Mouse (Mus musculus) myocyte (in vitro differentiated cells): ENCODE results near the gene Mlf2. TPM values are rescaled to one million over a fixed set of nuclear protein-coding genes. Genes with fewer than 3 reads are reported as not detected.

Source experiments
- H3K27me3 ChIP-seq: one replicate; pipeline ENCODE4 v1.6.1; 2011; ENCODE audit not compliant: control insufficient read depth, insufficient read depth, insufficient read length
- H3K36me3 ChIP-seq: one replicate; pipeline ENCODE4 v1.6.1; 2011; ENCODE audit not compliant: control insufficient read depth, insufficient read depth
- H3K4me2 ChIP-seq: one replicate; pipeline ENCODE4 v1.6.1; 2011; ENCODE audit warnings: low read depth, control low read depth
- H3K4me3 ChIP-seq: one replicate; pipeline ENCODE4 v1.5.1; 2011; ENCODE audit warnings: mild to moderate bottlenecking, control low read depth, moderate library complexity
- H3K79me2 ChIP-seq: one replicate; pipeline ENCODE4 v1.6.1; 2011; ENCODE audit not compliant: control insufficient read depth, insufficient read depth
- H3ac ChIP-seq: one replicate; pipeline ENCODE4 v1.6.1; 2011; ENCODE audit not compliant: control insufficient read depth, insufficient read length
- CEBPB ChIP-seq: IDR thresholded peaks from 2 replicates; pipeline ENCODE4 v1.6.1; 2011; ENCODE audit warnings: mild to moderate bottlenecking, moderate library complexity; ENCODE audit not compliant: poor library complexity, insufficient read depth, severe bottlenecking
- E2F4 ChIP-seq: IDR thresholded peaks from one replicate; pipeline ENCODE4 v1.6.1; 2011; ENCODE audit warnings: mild to moderate bottlenecking, control low read depth, moderate library complexity; ENCODE audit not compliant: insufficient read depth
- MAX ChIP-seq: IDR thresholded peaks from one replicate; pipeline ENCODE4 v1.6.1; 2011; ENCODE audit warnings: low read depth, mild to moderate bottlenecking, control low read depth
- MYOD1 ChIP-seq, 3 experiments: IDR thresholded peaks; one replicate each; pipeline ENCODE4 v1.6.1; 2011; ENCODE audit warnings: control low read depth in 2 of 3, low read depth in 2 of 3, mild to moderate bottlenecking in 2 of 3, moderate library complexity in 1 of 3; ENCODE audit not compliant: insufficient read length in 2 of 3, control insufficient read depth in 1 of 3
- MYOG ChIP-seq, 3 experiments: IDR thresholded peaks; one replicate each; pipeline ENCODE4 v1.6.1; 2011; ENCODE audit warnings: control low read depth in 2 of 3, low read depth in 2 of 3, mild to moderate bottlenecking in 2 of 3; ENCODE audit not compliant: insufficient read length in 2 of 3, control insufficient read depth in 1 of 3, insufficient read depth in 1 of 3
- POLR2A ChIP-seq: IDR thresholded peaks from one replicate; pipeline ENCODE4 v1.6.1; 2011; ENCODE audit warnings: low read depth, mild to moderate bottlenecking, control low read depth, moderate library complexity; ENCODE audit not compliant: insufficient read length
- POLR2AphosphoS2 ChIP-seq: IDR thresholded peaks from one replicate; pipeline ENCODE4 v1.6.1; 2011; ENCODE audit warnings: low read depth, control low read depth; ENCODE audit not compliant: insufficient read length
- REST ChIP-seq: IDR thresholded peaks from one replicate; pipeline ENCODE4 v1.6.1; 2011; ENCODE audit warnings: mild to moderate bottlenecking, control low read depth, moderate library complexity; ENCODE audit not compliant: insufficient read depth, insufficient read length
- SRF ChIP-seq: IDR thresholded peaks from one replicate; pipeline ENCODE4 v1.6.1; 2011; ENCODE audit warnings: low read depth; ENCODE audit not compliant: control insufficient read depth, insufficient read length
- TCF12 ChIP-seq: IDR thresholded peaks from one replicate; pipeline ENCODE4 v1.6.1; 2011; ENCODE audit warnings: mild to moderate bottlenecking, control low read depth; ENCODE audit not compliant: poor library complexity, insufficient read depth, severe bottlenecking
- TCF3 ChIP-seq: IDR thresholded peaks from one replicate; pipeline ENCODE4 v1.6.1; 2011; ENCODE audit warnings: low read depth, control low read depth; ENCODE audit not compliant: insufficient read length
- USF1 ChIP-seq: IDR thresholded peaks from one replicate; pipeline ENCODE4 v1.6.1; 2011; ENCODE audit warnings: low read depth, mild to moderate bottlenecking, control low read depth, moderate library complexity
- polyA plus RNA-seq: library from polyadenylated mRNA; unstranded; fragments of >200 nt; fragmentation: generic; extraction: Trizol; gene quantifications from one replicate; pipeline ENCODE4 v1.2.1, GENCODE M21; 2012; ENCODE audit warnings: missing spikeins

The Mlf2 gene
- polyA plus RNA-seq, 1 experiment = 384 TPM

DNA sequence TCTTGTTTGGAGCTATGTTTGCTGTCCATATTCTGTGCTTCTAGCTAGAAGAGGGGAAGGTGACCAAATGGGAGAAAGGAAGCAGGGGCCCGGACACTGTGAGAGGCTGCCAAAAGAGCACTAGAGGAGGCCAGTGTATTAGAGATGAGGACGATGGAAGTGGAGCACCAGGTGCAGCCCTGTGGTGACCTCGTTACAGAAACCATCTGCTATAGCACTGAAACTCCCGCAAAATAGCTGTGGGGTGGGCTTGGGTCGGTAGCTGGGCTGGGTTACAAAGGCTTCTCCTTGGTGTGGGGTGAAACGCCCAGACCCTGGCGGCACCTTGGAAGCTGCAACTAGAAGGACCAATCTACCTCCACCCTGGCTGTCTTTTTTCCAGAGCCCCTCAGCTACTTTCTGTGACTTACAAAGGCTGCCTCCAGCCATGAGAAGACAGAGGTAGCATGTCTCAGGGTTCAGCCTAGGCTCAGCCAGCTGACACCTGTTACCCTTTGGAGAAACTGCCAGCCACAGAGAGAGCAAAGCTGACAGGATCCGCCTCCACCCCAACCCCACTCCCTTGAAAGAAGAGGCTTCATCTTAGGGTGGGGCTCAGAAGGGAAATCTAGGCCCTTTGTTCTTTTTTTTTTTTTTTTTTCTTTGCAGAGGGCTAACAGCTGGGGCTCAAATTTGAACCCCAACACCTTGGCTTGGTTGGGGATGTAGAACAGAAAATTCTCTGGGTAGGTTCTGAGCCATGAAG, 31.0 kb upstream of the Mlf2 start:
- H3K27me3 ChIP-seq = no peaks in the 10 kb centered on the region
- no peak for TF ChIP-seq TCF3
- TF ChIP-seq MYOD1 (IDR thresholded peaks at IDR 0.05; ENCODE audit: control insufficient read depth in 1 of 3, insufficient read length in 2 of 3, low read depth in 2 of 3) = peak in 2 of 3 experiments; percentile 32 to 70
- TF ChIP-seq MYOG (IDR thresholded peaks at IDR 0.05; ENCODE audit: control insufficient read depth in 1 of 3, insufficient read depth in 1 of 3, insufficient read length in 2 of 3, low read depth in 2 of 3) = peak in 1 of 3 experiments; percentile 22
- H3K79me2 ChIP-seq = no peaks in the 10 kb centered on the region
- no peak overlapping the region for H3ac ChIP-seq
- no peaks in the 10 kb centered on the region for H3K36me3 ChIP-seq
- H3K4me3 ChIP-seq = no peak overlapping the region
- H3K4me2 ChIP-seq = no peak overlapping the region

DNA sequence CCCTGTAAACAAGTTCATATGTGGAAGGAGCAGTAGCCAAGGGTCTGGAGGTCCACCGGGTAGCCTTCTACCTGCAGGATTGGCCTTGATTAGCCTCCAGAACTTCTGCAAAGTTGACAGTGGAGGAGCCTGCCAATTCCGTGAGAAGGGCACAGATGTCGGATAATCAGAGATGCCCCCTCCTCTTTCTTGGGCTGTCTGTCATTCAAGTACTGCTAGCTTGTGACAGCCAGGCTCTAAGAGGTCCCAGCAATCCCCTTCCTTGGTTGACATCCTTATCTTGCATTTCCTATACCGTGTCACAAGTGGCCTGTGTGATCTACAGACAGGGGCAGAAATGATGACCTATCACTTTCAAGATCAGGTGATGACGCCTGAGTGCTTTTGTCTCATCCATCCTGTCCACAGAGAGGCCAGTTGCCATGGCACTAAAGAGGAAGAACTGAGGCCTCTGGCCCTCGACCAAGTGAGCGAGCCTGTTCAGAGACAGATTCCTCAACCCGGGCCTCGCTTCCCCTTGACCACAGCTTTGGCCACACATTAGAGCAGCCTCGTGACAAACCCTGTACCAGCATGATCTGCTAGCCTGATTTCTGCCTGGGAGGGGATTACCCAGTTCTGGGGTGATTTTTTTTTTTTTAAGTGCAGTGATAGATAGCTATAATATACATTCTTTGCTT, 30.2 kb upstream of the Mlf2 start:
- Histone ChIP-seq H3K36me3 (no peaks in the 10 kb centered on the region), H3K4me3 (no peak overlapping the region), H3K4me2 (no peak overlapping the region), H3K79me2 (no peaks in the 10 kb centered on the region), H3ac (no peak overlapping the region), H3K27me3 (no peaks in the 10 kb centered on the region)
- no peak for TF ChIP-seq TCF12
- TF ChIP-seq POLR2AphosphoS2 = no peak
- TF ChIP-seq REST = no peak
- TF ChIP-seq E2F4 = no peak
- TF ChIP-seq POLR2A = no peak
- TF ChIP-seq USF1 = no peak
- TF ChIP-seq MAX = no peak
- TF ChIP-seq MYOD1 (IDR thresholded peaks at IDR 0.05; ENCODE audit: control insufficient read depth in 1 of 3, insufficient read length in 2 of 3, low read depth in 2 of 3) = no peak
- TF ChIP-seq TCF3 = no peak

GRCm38 (mm10) chr6:124901851-124902250, 29.3 kb upstream of the Mlf2 start:
- no peak for TF ChIP-seq SRF
- TF ChIP-seq POLR2A = no peak
- TF ChIP-seq TCF12 = no peak
- TF ChIP-seq REST = no peak
- no peak for TF ChIP-seq E2F4
- no peak for TF ChIP-seq MYOD1 (IDR thresholded peaks at IDR 0.05; ENCODE audit: control insufficient read depth in 1 of 3, insufficient read length in 2 of 3, low read depth in 2 of 3)
- no peak for TF ChIP-seq MAX
- TF ChIP-seq TCF3 = no peak
- TF ChIP-seq POLR2AphosphoS2 = no peak
- no peak for TF ChIP-seq CEBPB
- no peak for TF ChIP-seq USF1
- TF ChIP-seq MYOG (IDR thresholded peaks at IDR 0.05; ENCODE audit: control insufficient read depth in 1 of 3, insufficient read depth in 1 of 3, insufficient read length in 2 of 3, low read depth in 2 of 3) = no peak
- Histone ChIP-seq H3K79me2 (no peaks in the 10 kb centered on the region), H3K4me2 (no peak overlapping the region), H3K27me3 (no peaks in the 10 kb centered on the region), H3ac (no peak overlapping the region), H3K36me3 (no peaks in the 10 kb centered on the region), H3K4me3 (no peak overlapping the region)

GRCm38 (mm10) chr6:124903580-124904151, 27.5 kb upstream of the Mlf2 start:
- peak in 1 of 3 experiments; percentile 56 for TF ChIP-seq MYOD1 (IDR thresholded peaks at IDR 0.05; ENCODE audit: control insufficient read depth in 1 of 3, insufficient read length in 2 of 3, low read depth in 2 of 3)
- no peak for TF ChIP-seq SRF
- TF ChIP-seq MYOG (IDR thresholded peaks at IDR 0.05; ENCODE audit: control insufficient read depth in 1 of 3, insufficient read depth in 1 of 3, insufficient read length in 2 of 3, low read depth in 2 of 3) = peak in 1 of 3 experiments; percentile 44
- Histone ChIP-seq H3ac (no peak overlapping the region), H3K27me3 (no peaks in the 10 kb centered on the region)

GRCm38 (mm10) chr6:124904161-124904981, 26.8 kb upstream of the Mlf2 start:
- H3K27me3 ChIP-seq = no peaks in the 10 kb centered on the region
- peak overlapping the region; percentile 26 for H3K4me3 ChIP-seq
- H3K79me2 ChIP-seq = no peaks in the 10 kb centered on the region
- peak; percentile 12 for TF ChIP-seq POLR2AphosphoS2
- no peak for TF ChIP-seq E2F4
- peak; percentile 36 for TF ChIP-seq POLR2A
- TF ChIP-seq TCF3 = no peak
- TF ChIP-seq USF1 = no peak
- no peak overlapping the region for H3ac ChIP-seq
- H3K36me3 ChIP-seq = no peaks in the 10 kb centered on the region
- peak overlapping the region; percentile 99 for H3K4me2 ChIP-seq

More at GRCm38 (mm10) chr6:124903580-124904151, 27.5 kb upstream of the Mlf2 start:
- Histone ChIP-seq H3K36me3 (no peaks in the 10 kb centered on the region), H3K4me3 (peak overlapping the region; percentile 26), H3K4me2 (peak overlapping the region; percentile 99), H3K79me2 (no peaks in the 10 kb centered on the region)
